Mouse (Mus musculus) CH12.LX (cell line): Measurements from ENCODE around the gene Ecpas. TPM values are rescaled to one million over a fixed set of nuclear protein-coding genes. Genes with fewer than 3 reads are reported as not detected.
A peak's percentile ranks its signal among the peaks of the same experiment; 100 is the strongest.

Experiments
- DNase-seq: peaks from one replicate; pipeline ENCODE4 v3.0.0-alpha.2; 2013; ENCODE audit errors: extremely low read depth
- H3K27ac ChIP-seq: 2 replicates; pipeline ENCODE4 v1.5.1; 2012; ENCODE audit warnings: low read depth, mild to moderate bottlenecking, control low read depth, moderate library complexity; ENCODE audit not compliant: insufficient read depth
- H3K27me3 ChIP-seq: replicated peaks from 2 replicates; pipeline ENCODE3; 2012; ENCODE audit warnings: inconsistent platforms
- H3K36me3 ChIP-seq, 2 experiments: replicated peaks in 1 of 2; 2 replicates each; pipeline versions ENCODE3 to v1.6.1; 2012; ENCODE audit warnings: inconsistent platforms in 1 of 2, low read length in 1 of 2, mild to moderate bottlenecking in 1 of 2, mixed read lengths in 1 of 2, moderate library complexity in 1 of 2; ENCODE audit not compliant: control insufficient read depth in 1 of 2, insufficient read depth in 1 of 2
- H3K4me1 ChIP-seq, 2 experiments: 2 replicates each; pipeline ENCODE4 v1.6.1; 2012; ENCODE audit warnings: inconsistent platforms in 1 of 2, moderate library complexity in 1 of 2; ENCODE audit not compliant: insufficient read depth in 2 of 2, control insufficient read depth in 1 of 2
- H3K4me2 ChIP-seq: 2 replicates; pipeline ENCODE4 v1.6.1; 2012; ENCODE audit warnings: low read depth, mild to moderate bottlenecking, control low read depth; ENCODE audit not compliant: poor library complexity, insufficient read depth, severe bottlenecking
- H3K4me3 ChIP-seq, 3 experiments: fragments of 150-350 bp in 1 of 3; sonication (generic) in 1 of 3; replicated peaks in 1 of 3; 2 replicates each; pipeline versions ENCODE3 to v1.5.1; 2011 to 2012; ENCODE audit warnings: low read depth in 2 of 3, low read length in 2 of 3, mild to moderate bottlenecking in 2 of 3, moderate library complexity in 2 of 3, control low read depth in 1 of 3, improper control_type of control experiment in 1 of 3, inconsistent platforms in 1 of 3, mixed read lengths in 1 of 3; ENCODE audit not compliant: poor library complexity in 1 of 3
- H3K79me2 ChIP-seq: replicated peaks from 2 replicates; pipeline ENCODE4 v1.6.1; 2012; ENCODE audit warnings: mild to moderate bottlenecking, moderate library complexity; ENCODE audit not compliant: control insufficient read depth, poor library complexity, insufficient read depth, severe bottlenecking; ENCODE audit errors: extremely low read depth
- H3K9ac ChIP-seq: 2 replicates; pipeline ENCODE4 v1.6.1; 2012; ENCODE audit warnings: low read depth, mild to moderate bottlenecking, control low read depth, moderate library complexity; ENCODE audit not compliant: insufficient read depth
- H3K9me3 ChIP-seq: replicated peaks from 2 replicates; pipeline ENCODE3; 2012; ENCODE audit warnings: low read length, inconsistent platforms, mixed read lengths
- CHD1 ChIP-seq: IDR thresholded peaks from 2 replicates; pipeline ENCODE4 v1.6.1; 2012; ENCODE audit warnings: low read depth, low read length, improper control_type of control experiment, inconsistent platforms
- CTCF ChIP-seq, 2 experiments: IDR thresholded peaks in 1 of 2; conservative IDR thresholded peaks in 1 of 2; 2 replicates each; pipeline ENCODE4 v1.5.1; 2011 to 2012; ENCODE audit warnings: low read depth in 2 of 2, low read length in 2 of 2, improper control_type of control experiment in 1 of 2, inconsistent platforms in 1 of 2, mild to moderate bottlenecking in 1 of 2, moderate library complexity in 1 of 2
- ELF1 ChIP-seq: IDR thresholded peaks from 2 replicates; pipeline ENCODE4 v1.6.1; 2014; ENCODE audit warnings: low read depth, mild to moderate bottlenecking, inconsistent platforms, low read length, improper control_type of control experiment
- ETS1 ChIP-seq: conservative IDR thresholded peaks from 2 replicates; pipeline ENCODE4 v1.6.1; 2012; ENCODE audit warnings: low read depth, mild to moderate bottlenecking, inconsistent platforms, low read length, improper control_type of control experiment, moderate library complexity
- GABPA ChIP-seq: IDR thresholded peaks from 2 replicates; pipeline ENCODE4 v1.6.1; 2012; ENCODE audit warnings: low read depth, low read length, improper control_type of control experiment, inconsistent platforms; ENCODE audit not compliant: insufficient replicate concordance
- HCFC1 ChIP-seq: IDR thresholded peaks from 2 replicates; pipeline ENCODE4 v1.6.1; 2012; ENCODE audit warnings: low read depth, mild to moderate bottlenecking, inconsistent platforms, low read length, improper control_type of control experiment
- IRF4 ChIP-seq: IDR thresholded peaks from 2 replicates; pipeline ENCODE4 v1.6.1; 2014; ENCODE audit warnings: low read depth, mild to moderate bottlenecking, inconsistent platforms, low read length, improper control_type of control experiment
- JUND ChIP-seq: conservative IDR thresholded peaks from 2 replicates; pipeline ENCODE4 v1.6.1; 2011; ENCODE audit warnings: low read depth, low read length, improper control_type of control experiment
- MAX ChIP-seq: IDR thresholded peaks from 2 replicates; pipeline ENCODE4 v1.6.1; 2011; ENCODE audit warnings: low read length, improper control_type of control experiment
- MAZ ChIP-seq: IDR thresholded peaks from 2 replicates; pipeline ENCODE4 v1.6.1; 2012; ENCODE audit warnings: low read depth, mild to moderate bottlenecking, inconsistent platforms, low read length, improper control_type of control experiment, moderate library complexity
- MEF2A ChIP-seq: IDR thresholded peaks from 2 replicates; pipeline ENCODE4 v1.6.1; 2014; ENCODE audit warnings: low read depth, mild to moderate bottlenecking, inconsistent platforms, low read length, improper control_type of control experiment, borderline replicate concordance
- MXI1 ChIP-seq: IDR thresholded peaks from 2 replicates; pipeline ENCODE4 v1.6.1; 2011; ENCODE audit warnings: mild to moderate bottlenecking, low read depth, low read length, improper control_type of control experiment
- MYC ChIP-seq: IDR thresholded peaks from 2 replicates; pipeline ENCODE4 v1.6.1; 2011; ENCODE audit warnings: low read depth, mild to moderate bottlenecking, improper control_type of control experiment, low read length
- NELFE ChIP-seq: IDR thresholded peaks from 2 replicates; pipeline ENCODE4 v1.6.1; 2011; ENCODE audit warnings: low read depth, low read length, improper control_type of control experiment
- NRF1 ChIP-seq: IDR thresholded peaks from 2 replicates; pipeline ENCODE4 v1.6.1; 2014; ENCODE audit warnings: low read depth, mild to moderate bottlenecking, inconsistent platforms, low read length, improper control_type of control experiment, moderate library complexity
- PAX5 ChIP-seq: IDR thresholded peaks from 2 replicates; pipeline ENCODE4 v1.6.1; 2012; ENCODE audit warnings: low read length, inconsistent platforms, mixed read lengths
- POLR2A ChIP-seq: IDR thresholded peaks from 2 replicates; pipeline ENCODE4 v1.6.1; 2011; ENCODE audit warnings: low read depth, mild to moderate bottlenecking, improper control_type of control experiment, low read length
- POLR2AphosphoS2 ChIP-seq: IDR thresholded peaks from 2 replicates; pipeline ENCODE4 v1.6.1; 2011; ENCODE audit warnings: low read depth, low read length, improper control_type of control experiment
- RAD21 ChIP-seq: IDR thresholded peaks from 2 replicates; pipeline ENCODE4 v1.6.1; 2011; ENCODE audit warnings: low read depth, mild to moderate bottlenecking, low read length, improper control_type of control experiment, moderate library complexity
- RCOR1 ChIP-seq: conservative IDR thresholded peaks from 2 replicates; pipeline ENCODE4 v1.6.1; 2012; ENCODE audit warnings: low read depth, mild to moderate bottlenecking, inconsistent platforms, low read length, improper control_type of control experiment
- SIN3A ChIP-seq: IDR thresholded peaks from 2 replicates; pipeline ENCODE4 v1.6.1; 2012; ENCODE audit warnings: low read length, improper control_type of control experiment, inconsistent platforms
- SMC3 ChIP-seq: IDR thresholded peaks from 2 replicates; pipeline ENCODE4 v1.6.1; 2011; ENCODE audit warnings: low read depth, low read length, improper control_type of control experiment
- UBTF ChIP-seq: IDR thresholded peaks from 2 replicates; pipeline ENCODE4 v1.6.1; 2012; ENCODE audit warnings: low read depth, mild to moderate bottlenecking, inconsistent platforms, low read length, improper control_type of control experiment, moderate library complexity
- ZC3H11A ChIP-seq: IDR thresholded peaks from 2 replicates; pipeline ENCODE4 v1.6.1; 2012; ENCODE audit warnings: low read depth, mild to moderate bottlenecking, inconsistent platforms, low read length, improper control_type of control experiment
- ZMIZ1 ChIP-seq: IDR thresholded peaks from 2 replicates; pipeline ENCODE4 v1.6.1; 2012; ENCODE audit warnings: low read depth, mild to moderate bottlenecking, inconsistent platforms, low read length, improper control_type of control experiment
- dilution Hi-C: fragments of 300-500 bp; cut with MboI; formaldehyde crosslinking; loops from 2 replicates; pipeline ENCODE4 v1.14.3; 2020; ENCODE audit warnings: low sequenced_read_pairs; ENCODE audit not compliant: extremely low pct_unique_long_range_greater_than_20kb, extremely low pct_ligation_motif_present
- in situ Hi-C: fragments of 300-500 bp; cut with MboI; formaldehyde crosslinking; loops from 3 replicates; pipeline ENCODE4 v1.14.3; 2019; ENCODE audit warnings: low sequenced_read_pairs, low pct_ligation_motif_present, low pct_unique_long_range_greater_than_20kb, mixed read lengths
- polyA plus RNA-seq: library from polyadenylated mRNA; unstranded; fragments of >175 nt; gene quantifications from 2 replicates; pipeline ENCODE4 v1.2.1, GENCODE M21; 2012; ENCODE audit warnings: low read depth; ENCODE audit not compliant: insufficient read length
- total RNA-seq, 2 experiments: library from RNA; depleted of rRNA; stranded (reverse); fragments of 300-350 nt in 1 of 2; fragments of >200 nt in 1 of 2; gene quantifications; 2 replicates each; pipeline ENCODE4 v1.2.3; 2012 to 2014

Ecpas gene
- total and polyA plus RNA-seq, 3 experiments, result 45.2 to 67.4 (median 47.5) TPM

- Histone ChIP-seq H3K4me2 (peak overlapping the region; percentile 55; the same call in 1 of the 2 replicates), H3K4me1 (peaks cover 7 to 42% of the 10 kb centered on the region in 2 experiments; a peak in 3 of 4 replicates), H3K27me3 (no peaks in the 10 kb centered on the region), H3K9me3 (no peaks in the 10 kb centered on the region), H3K4me3 (peak overlapping the region; percentile 39 to 85 (median 64)), H3K27ac (no peak overlapping the region; the same call in 1 of the 2 replicates), H3K36me3 (no peaks in the 10 kb centered on the region), H3K79me2 (peaks cover 36% of the 10 kb centered on the region), H3K9ac (peak overlapping the region; percentile 91)
- TF ChIP-seq MXI1 (no peak), UBTF (no peak), RCOR1 (no peak), SIN3A (no peak), SMC3 (no peak), CHD1 (no peak), IRF4 (no peak), CTCF (conservative IDR thresholded peaks at IDR 0.05 in 1 of 2, IDR thresholded peaks at IDR 0.05 in 1 of 2; ENCODE audit: low read depth in 2 of 2, low read length in 2 of 2) (no peak), POLR2AphosphoS2 (no peak), ELF1 (0 out of 2 replicates have a peak, but pooled peaks have one; percentile 16), GABPA (no peak), NELFE (peak; percentile 57; the same call in 1 of the 2 replicates), NRF1 (no peak), ZMIZ1 (no peak), MAX (peak; percentile 51; the same call in 1 of the 2 replicates), ETS1 (no peak), ZC3H11A (no peak), RAD21 (no peak), PAX5 (no peak), MYC (peak; percentile 48; the same call in 1 of the 2 replicates), JUND (no peak), MEF2A (no peak), POLR2A (peak; percentile 65), HCFC1 (no peak), MAZ (no peak)
- dilution Hi-C loops, result no loop called here
- DNase-seq, result peak; percentile 41
- in situ Hi-C loops, result no loop called here
Measured at GRCm38 (mm10) chr4:58913336-58914026, 932 bp upstream of the Ecpas start.
